Mouse (Mus musculus): Measurements from ENCODE around the gene Gm17267.
"Not testable (repeated sequence)": the region's sequence is repeated elsewhere in the genome, so short reads cannot be mapped to it uniquely, and the experiment has no call there.

Gm17267 gene

GRCm38 (mm10) chrX:126017257-126017656 is at the start of gene Gm17267:
Gm17267 (plus strand) TSS chrX:126017557.
- not testable (repeated sequence) for DNase-seq (ENCODE audit: low read depth)

Data from naive thymus-derived CD4-positive, alpha-beta T cell, adult 2 months (primary cell).